Mouse (Mus musculus) lung, adult 2 months (tissue): Measurements from ENCODE around the gene Rab34. TPM values are rescaled to one million over a fixed set of nuclear protein-coding genes. Genes with fewer than 3 reads are reported as not detected.

ENCODE experiments used
- DNase-seq: peaks from one replicate; pipeline ENCODE4 v3.0.0; 2022
- H3K4me1 ChIP-seq: fragments of 200-500 bp; 2 replicates; pipeline ENCODE4 v1.6.1; 2011; ENCODE audit warnings: low read length; ENCODE audit not compliant: control insufficient read depth, insufficient read depth
- H3K4me3 ChIP-seq: fragments of 200-500 bp; replicated peaks from 2 replicates; pipeline ENCODE3; 2011; ENCODE audit warnings: low read depth, mild to moderate bottlenecking, control low read depth, low read length; ENCODE audit errors: extremely low read depth
- CTCF ChIP-seq: fragments of 200-500 bp; IDR thresholded peaks from 2 replicates; pipeline ENCODE4 v1.5.1; 2011; ENCODE audit warnings: mild to moderate bottlenecking, low read length, control low read depth; ENCODE audit not compliant: insufficient read depth
- POLR2A ChIP-seq: fragments of 200-500 bp; IDR thresholded peaks from 2 replicates; pipeline ENCODE4 v1.6.1; 2011; ENCODE audit warnings: low read depth, mild to moderate bottlenecking, control low read depth, low read length, borderline replicate concordance; ENCODE audit errors: extremely low read depth
- WGBS: fragments of 180-500 bp; shearing (Covaris S2); methylation state at CpG from one replicate; pipeline ENCODE4 v1.1.7; 2018; 5-methylcytosine and 5-hydroxymethylcytosine counted together
- polyA plus RNA-seq: library from polyadenylated mRNA; depleted of rRNA; stranded (reverse); fragments of >200 nt; gene quantifications from 2 replicates; pipeline ENCODE4 v1.2.3, GENCODE M21; 2012; rRNA removed

Gene Rab34
- 45.4 and 59.2 TPM in 2 replicates for polyA plus RNA-seq

GRCm38 (mm10) chr11:78188331-78189233 is at the start of gene Rab34:
Gene Rab34 (plus strand): TSS chr11:78188430.
- H3K4me3 ChIP-seq: peak within 1 kb of the TSS; percentile 60
- WGBS: under 1% methylated on average over 80 of the region's 80 CpGs
- H3K4me1 ChIP-seq: no peaks in the 10 kb centered on the region
- TF ChIP-seq POLR2A (peak; percentile 57; the same call in 1 of the 2 replicates), CTCF (no peak)
- DNase-seq: peak; percentile 59

- no peak for DNase-seq
- WGBS: 69% methylated on average over 5 of the region's 5 CpGs
Observed at GRCm38 (mm10) chr11:78140665-78141064, 47.6 kb upstream of the Rab34 start.

GRCm38 (mm10) chr11:78143520-78143919 is 44.7 kb upstream of the Rab34 start:
- 93% methylated on average over 2 of the region's 2 CpGs for WGBS
- no peaks in the 10 kb centered on the region for H3K4me1 ChIP-seq
- no peak for DNase-seq
- H3K4me3 ChIP-seq: no peak overlapping the region
- TF ChIP-seq POLR2A: no peak
- no peak for TF ChIP-seq CTCF

More at GRCm38 (mm10) chr11:78140665-78141064, 47.6 kb upstream of the Rab34 start:
- Histone ChIP-seq H3K4me3 (no peak overlapping the region), H3K4me1 (peaks cover 2% of the 10 kb centered on the region; the same call in 1 of the 2 replicates)
- TF ChIP-seq POLR2A (no peak), CTCF (no peak)

- 88% methylated on average over 5 of the region's 5 CpGs for WGBS
- Histone ChIP-seq H3K4me3 (no peak overlapping the region), H3K4me1 (no peaks in the 10 kb centered on the region)
- no peak for DNase-seq
- 0 out of 2 replicates have a peak, but pooled peaks have one; percentile 17 for TF ChIP-seq CTCF
- TF ChIP-seq POLR2A: no peak
Observed at GRCm38 (mm10) chr11:78146168-78146567, 42.1 kb upstream of the Rab34 start.

- no peak for DNase-seq
- TF ChIP-seq POLR2A (no peak), CTCF (no peak)
- WGBS: 70% methylated on average over 6 of the region's 6 CpGs
- Histone ChIP-seq H3K4me3 (no peak overlapping the region), H3K4me1 (0 out of 2 replicates have a peak, but pooled peaks cover under 1% of the 10 kb centered on the region)
Observed at GRCm38 (mm10) chr11:78146707-78147543, 41.3 kb upstream of the Rab34 start.

GRCm38 (mm10) chr11:78151161-78151560 is 37.1 kb upstream of the Rab34 start:
- TF ChIP-seq CTCF: peak; percentile 55; the same call in 1 of the 2 replicates
- TF ChIP-seq POLR2A: no peak
- DNase-seq: no peak
- Histone ChIP-seq H3K4me1 (peaks cover 13% of the 10 kb centered on the region; the same call in 1 of the 2 replicates), H3K4me3 (no peak overlapping the region)
- WGBS: 50% methylated on average over 1 of the region's 1 CpGs

GRCm38 (mm10) chr11:78152299-78153231 is 35.7 kb upstream of the Rab34 start:
- no peak for DNase-seq
- no peak overlapping the region for H3K4me3 ChIP-seq
- TF ChIP-seq POLR2A (no peak), CTCF (no peak)
- WGBS: 28% methylated on average over 9 of the region's 9 CpGs
- H3K4me1 ChIP-seq: peaks cover 13% of the 10 kb centered on the region; the same call in 1 of the 2 replicates

GRCm38 (mm10) chr11:78153778-78154177 is 34.5 kb upstream of the Rab34 start:
- WGBS: 75% methylated on average over 13 of the region's 13 CpGs

More at GRCm38 (mm10) chr11:78153778-78154177, 34.5 kb upstream of the Rab34 start:
- no peak overlapping the region for H3K4me3 ChIP-seq
- H3K4me1 ChIP-seq: peaks cover 13% of the 10 kb centered on the region; the same call in 1 of the 2 replicates
- DNase-seq: no peak
- TF ChIP-seq CTCF (no peak), POLR2A (no peak)
